Mouse (Mus musculus): ENCODE measurements around the gene Exosc10. TPM values are rescaled to one million over a fixed set of nuclear protein-coding genes. Genes with fewer than 3 reads are reported as not detected.

The Exosc10 gene
- polyA plus RNA-seq, 1 experiment from 2014 or later = 95.2 TPM

GRCm38 (mm10) chr4:148602357-148603120, 44.3 kb downstream of the Exosc10 start, which contains the start of gene Masp2:
TSS of gene Masp2 (plus strand) at chr4:148602554.
- 86% methylated on average over 14 of the region's 14 CpGs for WGBS
- Histone ChIP-seq H3K9me3 (ENCODE audit: low read length) (peaks cover 9% of the 10 kb centered on the region), H3K36me3 (ENCODE audit: insufficient read depth, low read length) (peaks cover 22% of the 10 kb centered on the region), H3K4me1 (ENCODE audit: insufficient read depth, low read length) (no peaks in the 10 kb centered on the region), H3K27ac (ENCODE audit: low read length) (no peak within 1 kb of the TSS), H3K27me3 (ENCODE audit: insufficient read depth, low read length) (no peaks in the 10 kb centered on the region), H3K4me3 (ENCODE audit: low read length) (no peak within 1 kb of the TSS), H3K4me2 (replicated peaks; ENCODE audit: low read depth, low read length) (no peak within 1 kb of the TSS), H3K9ac (replicated peaks; ENCODE audit: low read length) (no peak within 1 kb of the TSS)
- no peak for ATAC-seq (ENCODE audit: low FRiP score, low TSS enrichment)

- Histone ChIP-seq H3K9me3 (ENCODE audit: low read length) (peaks cover 7% of the 10 kb centered on the region), H3K27ac (ENCODE audit: low read length) (no peak overlapping the region), H3K36me3 (ENCODE audit: insufficient read depth, low read length) (peaks cover 11% of the 10 kb centered on the region), H3K9ac (replicated peaks; ENCODE audit: low read length) (no peak overlapping the region), H3K4me2 (replicated peaks; ENCODE audit: low read depth, low read length) (no peak overlapping the region), H3K4me1 (ENCODE audit: insufficient read depth, low read length) (peaks cover 4% of the 10 kb centered on the region; the same call in 1 of the 2 replicates), H3K27me3 (ENCODE audit: insufficient read depth, low read length) (no peaks in the 10 kb centered on the region), H3K4me3 (ENCODE audit: low read length) (no peak overlapping the region)
- whole genome bisulfite sequencing = 68% methylated on average over 10 of the region's 10 CpGs
- ATAC-seq (ENCODE audit: low FRiP score, low TSS enrichment) = no peak
These were observed 45.3 kb downstream of the Exosc10 start for GRCm38 (mm10) chr4:148603376-148604139.

GRCm38 (mm10) chr4:148604141-148604540, 45.9 kb downstream of the Exosc10 start:
- no peak for ATAC-seq (ENCODE audit: low FRiP score, low TSS enrichment)
- Histone ChIP-seq H3K4me3 (ENCODE audit: low read length) (no peak overlapping the region), H3K27ac (ENCODE audit: low read length) (no peak overlapping the region), H3K36me3 (ENCODE audit: insufficient read depth, low read length) (peaks cover 6% of the 10 kb centered on the region; the same call in 1 of the 2 replicates), H3K27me3 (ENCODE audit: insufficient read depth, low read length) (no peaks in the 10 kb centered on the region), H3K4me1 (ENCODE audit: insufficient read depth, low read length) (peaks cover 8% of the 10 kb centered on the region; the same call in 1 of the 2 replicates), H3K4me2 (replicated peaks; ENCODE audit: low read depth, low read length) (no peak overlapping the region), H3K9me3 (ENCODE audit: low read length) (0 out of 2 replicates have a peak, but pooled peaks cover 3% of the 10 kb centered on the region), H3K9ac (replicated peaks; ENCODE audit: low read length) (no peak overlapping the region)
- 74% methylated on average over 7 of the region's 7 CpGs for WGBS

- H3K4me3 ChIP-seq (ENCODE audit: low read length) = no peak overlapping the region
- H3K27me3 ChIP-seq (ENCODE audit: insufficient read depth, low read length) = no peaks in the 10 kb centered on the region
- H3K27ac ChIP-seq (ENCODE audit: low read length) = no peak overlapping the region
- H3K9ac ChIP-seq (replicated peaks; ENCODE audit: low read length) = no peak overlapping the region
- H3K9me3 ChIP-seq (ENCODE audit: low read length) = no peaks in the 10 kb centered on the region
- 90% methylated on average over 3 of the region's 3 CpGs for WGBS
- peaks cover 8% of the 10 kb centered on the region; the same call in 1 of the 2 replicates for H3K4me1 ChIP-seq (ENCODE audit: insufficient read depth, low read length)
- 0 out of 2 replicates have a peak, but pooled peaks have one; percentile 20 for ATAC-seq (ENCODE audit: low FRiP score, low TSS enrichment)
- no peak overlapping the region for H3K4me2 ChIP-seq (replicated peaks; ENCODE audit: low read depth, low read length)
- 0 out of 2 replicates have a peak, but pooled peaks cover 1% of the 10 kb centered on the region for H3K36me3 ChIP-seq (ENCODE audit: insufficient read depth, low read length)
These were observed 46.4 kb downstream of the Exosc10 start for GRCm38 (mm10) chr4:148604541-148605165.

DNA sequence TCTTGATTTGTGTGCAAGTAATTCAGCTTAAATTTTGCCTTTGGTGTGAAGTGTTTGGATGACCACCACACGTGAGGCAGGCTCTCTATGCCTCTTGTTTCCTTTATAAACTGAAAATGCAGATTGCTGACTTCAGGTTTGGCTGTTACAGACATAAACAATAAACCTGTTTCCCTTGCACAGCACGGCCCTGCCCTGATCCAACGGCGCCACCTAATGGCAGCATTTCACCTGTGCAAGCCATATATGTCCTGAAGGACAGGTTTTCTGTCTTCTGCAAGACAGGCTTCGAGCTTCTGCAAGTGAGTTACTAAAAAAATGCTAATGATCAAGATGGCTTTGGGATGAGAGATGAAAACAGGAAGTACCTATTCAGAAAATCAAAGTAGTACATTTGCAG, 49.5 kb downstream of the Exosc10 start:
- ATAC-seq (ENCODE audit: low FRiP score, low TSS enrichment) = no peak
- Histone ChIP-seq H3K4me2 (replicated peaks; ENCODE audit: low read depth, low read length) (no peak overlapping the region), H3K4me3 (ENCODE audit: low read length) (no peak overlapping the region)

GRCm38 (mm10) chr4:148609805-148610204, 51.6 kb downstream of the Exosc10 start:
- 75% methylated on average over 5 of the region's 5 CpGs for WGBS
- no peaks in the 10 kb centered on the region for H3K9me3 ChIP-seq (ENCODE audit: low read length)
- H3K4me2 ChIP-seq (replicated peaks; ENCODE audit: low read depth, low read length) = no peak overlapping the region
- H3K27ac ChIP-seq (ENCODE audit: low read length) = peak overlapping the region; percentile 61
- no peak overlapping the region for H3K4me3 ChIP-seq (ENCODE audit: low read length)
- H3K4me1 ChIP-seq (ENCODE audit: insufficient read depth, low read length) = peaks cover 12% of the 10 kb centered on the region; the same call in 1 of the 2 replicates
- no peaks in the 10 kb centered on the region for H3K27me3 ChIP-seq (ENCODE audit: insufficient read depth, low read length)
- H3K9ac ChIP-seq (replicated peaks; ENCODE audit: low read length) = no peak overlapping the region
- H3K36me3 ChIP-seq (ENCODE audit: insufficient read depth, low read length) = peaks cover 26% of the 10 kb centered on the region
- ATAC-seq (ENCODE audit: low FRiP score, low TSS enrichment) = no peak

More for the DNA sequence above, 49.5 kb downstream of the Exosc10 start:
- 20% methylated on average over 5 of the region's 5 CpGs for WGBS
- Histone ChIP-seq H3K9me3 (ENCODE audit: low read length) (no peaks in the 10 kb centered on the region), H3K9ac (replicated peaks; ENCODE audit: low read length) (no peak overlapping the region), H3K36me3 (ENCODE audit: insufficient read depth, low read length) (peaks cover 11% of the 10 kb centered on the region), H3K4me1 (ENCODE audit: insufficient read depth, low read length) (peaks cover 8% of the 10 kb centered on the region; the same call in 1 of the 2 replicates), H3K27ac (ENCODE audit: low read length) (no peak overlapping the region), H3K27me3 (ENCODE audit: insufficient read depth, low read length) (no peaks in the 10 kb centered on the region)

- H3K27me3 ChIP-seq (ENCODE audit: insufficient read depth, low read length) = no peaks in the 10 kb centered on the region
- 76% methylated on average over 5 of the region's 5 CpGs for WGBS
- no peak overlapping the region for H3K9ac ChIP-seq (replicated peaks; ENCODE audit: low read length)
- no peak overlapping the region for H3K4me2 ChIP-seq (replicated peaks; ENCODE audit: low read depth, low read length)
- peaks cover 33% of the 10 kb centered on the region for H3K36me3 ChIP-seq (ENCODE audit: insufficient read depth, low read length)
- ATAC-seq (ENCODE audit: low FRiP score, low TSS enrichment) = no peak
- no peaks in the 10 kb centered on the region for H3K9me3 ChIP-seq (ENCODE audit: low read length)
- H3K27ac ChIP-seq (ENCODE audit: low read length) = no peak overlapping the region
- peaks cover 12% of the 10 kb centered on the region; the same call in 1 of the 2 replicates for H3K4me1 ChIP-seq (ENCODE audit: insufficient read depth, low read length)
- H3K4me3 ChIP-seq (ENCODE audit: low read length) = no peak overlapping the region
These were observed 52.6 kb downstream of the Exosc10 start for GRCm38 (mm10) chr4:148610631-148611364.

DNA sequence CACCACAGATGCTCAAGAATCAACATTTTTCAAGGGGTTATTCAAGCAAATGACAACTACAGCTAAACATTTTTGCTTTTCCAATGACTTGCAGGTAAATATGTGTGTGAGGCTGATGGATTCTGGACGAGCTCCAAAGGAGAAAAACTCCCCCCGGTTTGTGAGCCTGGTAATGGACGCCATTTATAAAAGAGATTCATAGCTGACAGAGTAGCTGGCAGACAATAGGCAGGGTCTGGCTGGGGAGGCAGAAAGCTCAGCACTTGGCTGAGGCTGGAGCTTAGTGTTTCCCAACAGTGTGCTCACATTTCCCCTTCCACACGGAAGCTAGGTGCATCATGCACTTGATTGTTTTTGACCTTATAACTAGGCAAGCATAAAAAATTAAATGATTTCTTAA, 54.3 kb downstream of the Exosc10 start:
- Histone ChIP-seq H3K4me3 (ENCODE audit: low read length) (no peak overlapping the region), H3K9me3 (ENCODE audit: low read length) (no peaks in the 10 kb centered on the region), H3K27ac (ENCODE audit: low read length) (no peak overlapping the region), H3K4me1 (ENCODE audit: insufficient read depth, low read length) (peaks cover 12% of the 10 kb centered on the region; the same call in 1 of the 2 replicates), H3K9ac (replicated peaks; ENCODE audit: low read length) (no peak overlapping the region), H3K4me2 (replicated peaks; ENCODE audit: low read depth, low read length) (no peak overlapping the region), H3K36me3 (ENCODE audit: insufficient read depth, low read length) (peaks cover 44% of the 10 kb centered on the region), H3K27me3 (ENCODE audit: insufficient read depth, low read length) (no peaks in the 10 kb centered on the region)
- 44% methylated on average over 4 of the region's 4 CpGs for WGBS
- ATAC-seq (ENCODE audit: low FRiP score, low TSS enrichment) = no peak

GRCm38 (mm10) chr4:148613738-148614137, 55.5 kb downstream of the Exosc10 start:
- Histone ChIP-seq H3K4me2 (replicated peaks; ENCODE audit: low read depth, low read length) (no peak overlapping the region), H3K27ac (ENCODE audit: low read length) (no peak overlapping the region), H3K9me3 (ENCODE audit: low read length) (no peaks in the 10 kb centered on the region), H3K36me3 (ENCODE audit: insufficient read depth, low read length) (peaks cover 51% of the 10 kb centered on the region), H3K4me1 (ENCODE audit: insufficient read depth, low read length) (peaks cover 7% of the 10 kb centered on the region; the same call in 1 of the 2 replicates), H3K27me3 (ENCODE audit: insufficient read depth, low read length) (no peaks in the 10 kb centered on the region), H3K9ac (replicated peaks; ENCODE audit: low read length) (no peak overlapping the region), H3K4me3 (ENCODE audit: low read length) (no peak overlapping the region)
- WGBS = 87% methylated on average over 9 of the region's 9 CpGs
- no peak for ATAC-seq (ENCODE audit: low FRiP score, low TSS enrichment)

Measured in kidney, embryonic 16.5 days (tissue).